Mouse (Mus musculus): ENCODE measurements around the gene Kcnh3. TPM values are rescaled to one million over a fixed set of nuclear protein-coding genes. Genes with fewer than 3 reads are reported as not detected.
"Not testable (repeated sequence)": the region's sequence is repeated elsewhere in the genome, so short reads cannot be mapped to it uniquely, and the experiment has no call there.

Gene Kcnh3
- polyA plus RNA-seq, 1 experiment = 0.04 TPM

DNA sequence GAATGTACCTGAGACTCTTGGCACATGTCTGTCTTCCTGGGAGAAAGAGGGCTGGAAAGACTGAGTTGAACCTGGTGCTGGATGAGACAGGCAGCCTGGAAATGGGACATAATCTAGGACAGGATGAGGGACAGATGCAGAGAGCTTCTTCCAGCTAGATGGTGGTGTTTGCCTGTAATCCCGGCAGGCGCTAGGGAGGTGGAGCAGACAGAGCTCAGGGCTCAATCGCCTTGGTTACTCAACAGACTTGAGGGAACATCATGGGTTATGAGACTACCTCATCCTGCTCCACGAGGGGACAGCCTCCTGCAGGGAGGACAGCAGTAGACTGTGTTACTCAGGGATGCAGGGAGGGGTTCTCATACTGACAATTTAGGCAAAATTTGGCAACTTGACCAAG, 16.6 kb downstream of the Kcnh3 start:
- TF ChIP-seq MYOG (IDR thresholded peaks at IDR 0.05; ENCODE audit: control insufficient read depth, extremely low read depth, insufficient read length) (no peak), CEBPB (IDR thresholded peaks at IDR 0.05; ENCODE audit: low read depth) (no peak), CTCF (IDR thresholded peaks at IDR 0.05; ENCODE audit: control insufficient read depth, insufficient read depth, insufficient read length) (no peak), MAX (IDR thresholded peaks at IDR 0.05) (no peak), FOSL1 (IDR thresholded peaks at IDR 0.05; ENCODE audit: insufficient read depth, low read length, poor library complexity, severe bottlenecking) (no peak), MYOD1 (IDR thresholded peaks at IDR 0.05; ENCODE audit: control insufficient read depth, insufficient read length, low read depth) (no peak), USF1 (IDR thresholded peaks at IDR 0.05; ENCODE audit: low read depth) (no peak)
- H3ac ChIP-seq (ENCODE audit: control insufficient read depth, insufficient read length, low read depth) = no peak overlapping the region
- peaks cover under 1% of the 10 kb centered on the region for H3K27me3 ChIP-seq (ENCODE audit: control insufficient read depth, insufficient read depth, insufficient read length)
- peaks cover 40% of the 10 kb centered on the region for H3K36me3 ChIP-seq (ENCODE audit: control insufficient read depth, insufficient read depth)
- no peaks in the 10 kb centered on the region for H3K79me3 ChIP-seq (ENCODE audit: low read depth)
- H3K4me3 ChIP-seq (ENCODE audit: insufficient read depth, poor library complexity, severe bottlenecking) = no peak overlapping the region
- H3K79me2 ChIP-seq (ENCODE audit: control insufficient read depth, insufficient read depth) = no peaks in the 10 kb centered on the region

DNA sequence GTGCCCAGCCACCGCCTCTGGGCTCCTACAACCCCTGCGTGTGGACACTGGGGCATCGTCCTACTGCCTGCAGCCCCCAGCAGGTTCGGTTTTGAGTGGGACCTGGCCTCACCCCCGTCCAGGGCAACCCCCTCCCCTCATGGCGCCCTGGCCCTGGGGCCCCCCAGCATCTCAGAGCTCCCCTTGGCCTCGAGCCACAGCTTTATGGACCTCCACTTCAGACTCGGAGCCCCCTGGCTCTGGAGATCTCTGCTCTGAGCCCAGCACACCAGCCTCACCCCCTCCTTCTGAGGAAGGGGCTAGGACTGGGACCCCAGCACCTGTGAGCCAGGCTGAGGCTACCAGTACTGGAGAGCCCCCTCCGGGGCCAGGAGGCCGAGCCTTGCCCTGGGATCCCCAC, 17.4 kb downstream of the Kcnh3 start:
- H3K36me3 ChIP-seq (ENCODE audit: control insufficient read depth, insufficient read depth) = peaks cover 48% of the 10 kb centered on the region
- H3K79me3 ChIP-seq (ENCODE audit: low read depth) = no peaks in the 10 kb centered on the region
- H3K27me3 ChIP-seq (ENCODE audit: control insufficient read depth, insufficient read depth, insufficient read length) = no peaks in the 10 kb centered on the region
- H3K79me2 ChIP-seq (ENCODE audit: control insufficient read depth, insufficient read depth) = no peaks in the 10 kb centered on the region
- no peak overlapping the region for H3ac ChIP-seq (ENCODE audit: control insufficient read depth, insufficient read length, low read depth)
- H3K4me3 ChIP-seq (ENCODE audit: insufficient read depth, poor library complexity, severe bottlenecking) = no peak overlapping the region
- TF ChIP-seq MYOG (IDR thresholded peaks at IDR 0.05; ENCODE audit: control insufficient read depth, extremely low read depth, insufficient read length) (no peak), MYOD1 (IDR thresholded peaks at IDR 0.05; ENCODE audit: control insufficient read depth, insufficient read length, low read depth) (no peak), MAX (IDR thresholded peaks at IDR 0.05) (no peak), USF1 (IDR thresholded peaks at IDR 0.05; ENCODE audit: low read depth) (no peak), CTCF (IDR thresholded peaks at IDR 0.05; ENCODE audit: control insufficient read depth, insufficient read depth, insufficient read length) (no peak), CEBPB (IDR thresholded peaks at IDR 0.05; ENCODE audit: low read depth) (no peak), FOSL1 (IDR thresholded peaks at IDR 0.05; ENCODE audit: insufficient read depth, low read length, poor library complexity, severe bottlenecking) (no peak)

DNA sequence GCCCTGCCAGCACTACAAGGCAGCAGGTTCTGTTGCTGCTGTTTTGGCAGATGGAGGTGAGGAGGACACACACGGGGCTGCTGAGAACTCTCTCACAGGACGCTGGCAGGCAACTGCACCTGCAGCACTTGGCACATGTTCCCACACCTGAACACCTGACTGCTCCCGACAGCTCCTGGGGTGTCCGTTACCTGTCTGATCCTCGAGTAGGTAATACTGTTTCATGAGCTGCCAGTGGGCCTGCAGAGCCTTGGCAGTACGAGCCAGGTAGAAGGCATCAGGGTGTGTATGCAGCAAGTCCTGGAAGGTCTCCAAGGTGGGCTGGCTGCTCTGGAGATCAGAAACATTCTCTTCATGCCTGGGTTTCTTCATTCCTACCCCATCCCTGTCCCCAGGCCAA, 22.1 kb downstream of the Kcnh3 start:
- peaks cover 25% of the 10 kb centered on the region for H3K79me2 ChIP-seq (ENCODE audit: control insufficient read depth, insufficient read depth)
- not testable (repeated sequence) for H3ac ChIP-seq (ENCODE audit: control insufficient read depth, insufficient read length, low read depth)
- H3K36me3 ChIP-seq (ENCODE audit: control insufficient read depth, insufficient read depth) = peaks cover 70% of the 10 kb centered on the region

DNA sequence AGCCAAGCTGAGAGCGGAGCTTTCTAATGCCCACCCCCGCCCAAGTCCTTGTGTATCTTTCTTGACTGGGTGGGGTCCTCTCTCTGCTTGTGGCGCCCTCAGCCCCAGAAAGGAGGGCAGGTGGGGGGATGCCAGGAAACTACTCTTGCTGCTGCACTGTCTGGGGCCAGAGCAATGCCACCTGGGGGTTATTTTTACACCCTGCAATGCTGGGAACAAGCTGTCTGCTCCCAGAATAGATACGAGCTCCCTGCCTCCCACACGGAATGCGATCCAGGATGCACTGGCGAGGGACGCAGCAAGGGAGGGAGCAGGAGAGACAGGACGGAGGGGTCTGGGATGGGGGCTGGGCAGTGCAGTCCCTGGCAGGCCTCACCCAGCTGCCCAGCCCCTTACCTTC, 24.3 kb downstream of the Kcnh3 start:
- H3K36me3 ChIP-seq (ENCODE audit: control insufficient read depth, insufficient read depth) = peaks cover 55% of the 10 kb centered on the region
- peaks cover 25% of the 10 kb centered on the region for H3K79me2 ChIP-seq (ENCODE audit: control insufficient read depth, insufficient read depth)
- TF ChIP-seq CEBPB (IDR thresholded peaks at IDR 0.05; ENCODE audit: low read depth) = no peak
- TF ChIP-seq MYOG (IDR thresholded peaks at IDR 0.05; ENCODE audit: control insufficient read depth, extremely low read depth, insufficient read length) = no peak
- no peak for TF ChIP-seq MAX (IDR thresholded peaks at IDR 0.05)
- TF ChIP-seq USF1 (IDR thresholded peaks at IDR 0.05; ENCODE audit: low read depth) = no peak
- no peak for TF ChIP-seq FOSL1 (IDR thresholded peaks at IDR 0.05; ENCODE audit: insufficient read depth, low read length, poor library complexity, severe bottlenecking)
- no peak for TF ChIP-seq CTCF (IDR thresholded peaks at IDR 0.05; ENCODE audit: control insufficient read depth, insufficient read depth, insufficient read length)
- no peak for TF ChIP-seq MYOD1 (IDR thresholded peaks at IDR 0.05; ENCODE audit: control insufficient read depth, insufficient read length, low read depth)
- H3K79me3 ChIP-seq (ENCODE audit: low read depth) = peaks cover 3% of the 10 kb centered on the region
- no peak overlapping the region for H3K4me3 ChIP-seq (ENCODE audit: insufficient read depth, poor library complexity, severe bottlenecking)
- no peaks in the 10 kb centered on the region for H3K27me3 ChIP-seq (ENCODE audit: control insufficient read depth, insufficient read depth, insufficient read length)
- no peak overlapping the region for H3ac ChIP-seq (ENCODE audit: control insufficient read depth, insufficient read length, low read depth)

More for the DNA sequence above, 22.1 kb downstream of the Kcnh3 start:
- not testable (repeated sequence) for H3K4me3 ChIP-seq (ENCODE audit: insufficient read depth, poor library complexity, severe bottlenecking); H3K27me3 ChIP-seq (ENCODE audit: control insufficient read depth, insufficient read depth, insufficient read length); H3K79me3 ChIP-seq (ENCODE audit: low read depth)

DNA sequence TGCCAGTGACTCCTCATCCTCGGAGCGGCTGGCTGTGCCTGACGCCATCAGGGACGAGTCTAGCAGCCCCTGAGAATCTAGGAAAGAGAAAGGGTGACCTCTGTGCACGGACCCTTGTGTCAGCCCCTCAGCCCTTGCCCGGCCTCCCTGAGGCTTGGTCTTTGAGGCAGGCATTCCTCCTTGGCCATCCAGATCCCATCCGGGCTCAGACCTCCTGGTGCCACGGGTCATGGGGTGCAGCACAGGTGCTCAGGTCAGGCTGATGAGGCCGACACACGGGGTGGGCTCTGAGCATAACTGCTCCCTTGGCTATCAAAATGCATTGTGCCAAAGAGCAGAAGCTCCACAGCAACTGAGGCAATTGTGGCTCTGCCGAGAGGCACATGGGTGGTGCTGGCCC, 25.3 kb downstream of the Kcnh3 start:
- Histone ChIP-seq H3K4me3 (ENCODE audit: insufficient read depth, poor library complexity, severe bottlenecking) (no peak overlapping the region), H3K79me3 (ENCODE audit: low read depth) (peaks cover 3% of the 10 kb centered on the region), H3K79me2 (ENCODE audit: control insufficient read depth, insufficient read depth) (peaks cover 25% of the 10 kb centered on the region), H3ac (ENCODE audit: control insufficient read depth, insufficient read length, low read depth) (peak overlapping the region; percentile 21), H3K36me3 (ENCODE audit: control insufficient read depth, insufficient read depth) (peaks cover 46% of the 10 kb centered on the region), H3K27me3 (ENCODE audit: control insufficient read depth, insufficient read depth, insufficient read length) (no peaks in the 10 kb centered on the region)
- TF ChIP-seq CEBPB (IDR thresholded peaks at IDR 0.05; ENCODE audit: low read depth) = no peak
- no peak for TF ChIP-seq MAX (IDR thresholded peaks at IDR 0.05)
- no peak for TF ChIP-seq CTCF (IDR thresholded peaks at IDR 0.05; ENCODE audit: control insufficient read depth, insufficient read depth, insufficient read length)
- TF ChIP-seq MYOD1 (IDR thresholded peaks at IDR 0.05; ENCODE audit: control insufficient read depth, insufficient read length, low read depth) = no peak

DNA sequence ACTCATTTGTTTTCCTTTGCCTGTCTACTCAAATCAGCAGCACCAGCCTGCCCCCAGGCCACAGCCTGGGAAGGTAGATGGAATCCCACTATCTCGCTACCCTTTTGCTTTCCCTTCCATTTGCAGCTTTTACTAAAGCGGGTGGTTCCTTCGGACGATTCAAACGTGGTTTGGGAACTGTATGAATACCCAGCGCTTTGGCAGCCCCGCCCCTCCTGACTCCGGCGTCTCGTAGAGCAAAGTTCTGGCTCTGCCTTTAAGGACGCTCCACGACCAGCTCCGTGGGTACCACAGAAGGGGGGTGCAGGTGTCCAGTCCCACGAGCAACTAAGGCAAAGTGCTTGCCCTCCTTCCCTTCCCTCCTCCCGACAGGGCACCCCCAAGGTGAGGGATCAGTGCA, 26.4 kb downstream of the Kcnh3 start:
- H3K79me3 ChIP-seq (ENCODE audit: low read depth); H3K27me3 ChIP-seq (ENCODE audit: control insufficient read depth, insufficient read depth, insufficient read length): not testable (repeated sequence)
- Histone ChIP-seq H3K4me3 (ENCODE audit: insufficient read depth, poor library complexity, severe bottlenecking) (peak overlapping the region; percentile 66), H3K79me2 (ENCODE audit: control insufficient read depth, insufficient read depth) (peaks cover 25% of the 10 kb centered on the region), H3ac (ENCODE audit: control insufficient read depth, insufficient read length, low read depth) (peak overlapping the region; percentile 67), H3K36me3 (ENCODE audit: control insufficient read depth, insufficient read depth) (peaks cover 34% of the 10 kb centered on the region)
